Comparison of ENCODE assay signal across 8 mouse cellular contexts in genomic region chr16:32202681-32203080, GRCm38 (mm10). TPM values are rescaled to one million over a fixed set of nuclear protein-coding genes. Genes with fewer than 3 reads are reported as not detected.
DNase-seq lines count a peak whose midpoint lies in the region; ATAC-seq and TF ChIP-seq lines count a peak whose summit lies in the region.

No protein-coding gene starts in this region.

- WGBS in forebrain, embryonic 10.5 days, result 83% methylated on average over 6 of the region's 6 CpGs
- 83% methylated on average over 6 of the region's 6 CpGs for WGBS in forebrain, embryonic 12.5 days
- 78% methylated on average over 6 of the region's 6 CpGs for whole genome bisulfite sequencing in embryonic facial prominence, embryonic 10.5 days
- 76% methylated on average over 6 of the region's 6 CpGs for WGBS in kidney, postnatal 0 days
- 39% methylated on average over 6 of the region's 6 CpGs for WGBS in liver, postnatal 0 days (ENCODE audit: insufficient replicate concordance)
- WGBS in neural tube, embryonic 15.5 days, result 79% methylated on average over 6 of the region's 6 CpGs

- no peaks in the 10 kb centered on the region for H3K27me3 ChIP-seq in forebrain, embryonic 10.5 days (ENCODE audit: poor library complexity, severe bottlenecking)
- H3K27me3 ChIP-seq in forebrain, embryonic 12.5 days, result no peaks in the 10 kb centered on the region
- no peaks in the 10 kb centered on the region for H3K27me3 ChIP-seq in embryonic facial prominence, embryonic 10.5 days (replicated peaks; ENCODE audit: low read depth, poor library complexity, severe bottlenecking)
- H3K27me3 ChIP-seq in kidney, postnatal 0 days (ENCODE audit: insufficient read depth, low read length), result no peaks in the 10 kb centered on the region
- no peaks in the 10 kb centered on the region for H3K27me3 ChIP-seq in liver, postnatal 0 days (ENCODE audit: insufficient read depth, low read length)
- 0 out of 2 replicates have a peak, but pooled peaks cover 3% of the 10 kb centered on the region for H3K27me3 ChIP-seq in neural tube, embryonic 15.5 days (replicated peaks)

- TF ChIP-seq EP300 in liver, postnatal 0 days (IDR thresholded peaks at IDR 0.05; ENCODE audit: low read depth), result no peak

- H3K4me2 ChIP-seq in forebrain, embryonic 12.5 days, result no peak overlapping the region
- H3K4me2 ChIP-seq in kidney, postnatal 0 days (ENCODE audit: low read length), result no peak overlapping the region
- H3K4me2 ChIP-seq in liver, postnatal 0 days (ENCODE audit: low read depth, low read length), result no peak overlapping the region
- no peak overlapping the region for H3K4me2 ChIP-seq in neural tube, embryonic 15.5 days

- TF ChIP-seq CTCF in kidney, postnatal 0 days (IDR thresholded peaks at IDR 0.05; ENCODE audit: low read depth), result peak; percentile 54
- TF ChIP-seq CTCF in liver, postnatal 0 days (IDR thresholded peaks at IDR 0.05; ENCODE audit: low read depth), result peak; percentile 92

- H3K4me1 ChIP-seq in forebrain, embryonic 10.5 days, result peaks cover 14% of the 10 kb centered on the region
- H3K4me1 ChIP-seq in forebrain, embryonic 12.5 days, result peaks cover 5% of the 10 kb centered on the region
- peaks cover 14% of the 10 kb centered on the region for H3K4me1 ChIP-seq in embryonic facial prominence, embryonic 10.5 days
- peaks cover 3% of the 10 kb centered on the region; the same call in 1 of the 2 replicates for H3K4me1 ChIP-seq in kidney, postnatal 0 days (replicated peaks; ENCODE audit: insufficient read depth, low read length)
- H3K4me1 ChIP-seq in liver, postnatal 0 days (ENCODE audit: insufficient read depth), result 0 out of 2 replicates have a peak, but pooled peaks cover 6% of the 10 kb centered on the region
- H3K4me1 ChIP-seq in neural tube, embryonic 15.5 days, result no peaks in the 10 kb centered on the region

- no peak for ATAC-seq in forebrain, embryonic 12.5 days (ENCODE audit: low FRiP score)
- ATAC-seq in kidney, postnatal 0 days (replicated peaks; ENCODE audit: low FRiP score, low read depth), result no peak
- ATAC-seq in liver, postnatal 0 days, result peak; percentile 77
- ATAC-seq in neural tube, embryonic 15.5 days (ENCODE audit: low FRiP score), result no peak

- no peak overlapping the region for H3K9ac ChIP-seq in forebrain, embryonic 12.5 days
- H3K9ac ChIP-seq in kidney, postnatal 0 days (ENCODE audit: low read depth, low read length), result no peak overlapping the region
- no peak overlapping the region for H3K9ac ChIP-seq in liver, postnatal 0 days (replicated peaks)
- no peak overlapping the region for H3K9ac ChIP-seq in neural tube, embryonic 15.5 days (replicated peaks)

- H3K36me3 ChIP-seq in forebrain, embryonic 10.5 days (replicated peaks), result no peaks in the 10 kb centered on the region
- H3K36me3 ChIP-seq in forebrain, embryonic 12.5 days (replicated peaks), result no peaks in the 10 kb centered on the region
- no peaks in the 10 kb centered on the region for H3K36me3 ChIP-seq in embryonic facial prominence, embryonic 10.5 days (replicated peaks)
- no peaks in the 10 kb centered on the region for H3K36me3 ChIP-seq in kidney, postnatal 0 days (ENCODE audit: insufficient read depth, low read length)
- H3K36me3 ChIP-seq in liver, postnatal 0 days (replicated peaks; ENCODE audit: insufficient read depth, low read length), result no peaks in the 10 kb centered on the region
- no peaks in the 10 kb centered on the region for H3K36me3 ChIP-seq in neural tube, embryonic 15.5 days

- no peak overlapping the region for H3K27ac ChIP-seq in forebrain, embryonic 10.5 days
- no peak overlapping the region for H3K27ac ChIP-seq in forebrain, embryonic 12.5 days
- no peak overlapping the region for H3K27ac ChIP-seq in embryonic facial prominence, embryonic 10.5 days (replicated peaks)
- H3K27ac ChIP-seq in kidney, postnatal 0 days, result no peak overlapping the region
- peak overlapping the region; percentile 5; the same call in 1 of the 2 replicates for H3K27ac ChIP-seq in liver, postnatal 0 days (ENCODE audit: low read depth)
- no peak overlapping the region for H3K27ac ChIP-seq in neural tube, embryonic 15.5 days (replicated peaks)

- no peak overlapping the region for H3K4me3 ChIP-seq in forebrain, embryonic 10.5 days
- H3K4me3 ChIP-seq in forebrain, embryonic 12.5 days (replicated peaks), result no peak overlapping the region
- H3K4me3 ChIP-seq in embryonic facial prominence, embryonic 10.5 days, result no peak overlapping the region
- no peak overlapping the region for H3K4me3 ChIP-seq in kidney, postnatal 0 days (replicated peaks; ENCODE audit: low read depth, low read length)
- H3K4me3 ChIP-seq in liver, postnatal 0 days (ENCODE audit: low read depth, low read length), result no peak overlapping the region
- H3K4me3 ChIP-seq in neural tube, embryonic 15.5 days (replicated peaks), result no peak overlapping the region

- DNase-seq in forebrain, embryonic 10.5 days (ENCODE audit: extremely low spot score, low spot score), result peak; percentile 18
- DNase-seq in WW6 (ENCODE audit: low read depth, low spot score), result peak; percentile 43
- peak; percentile 30 for DNase-seq in embryonic facial prominence, embryonic 10.5 days (ENCODE audit: low spot score)
- peak; percentile 3 for DNase-seq in kidney, postnatal 0 days (ENCODE audit: low spot score)
- DNase-seq in liver, postnatal 0 days, result peak; percentile 89
- DNase-seq in spleen, adult 12 weeks (ENCODE audit: low spot score), result peak; percentile 82

- peaks cover 6% of the 10 kb centered on the region; the same call in 1 of the 2 replicates for H3K9me3 ChIP-seq in forebrain, embryonic 10.5 days
- H3K9me3 ChIP-seq in forebrain, embryonic 12.5 days, result no peaks in the 10 kb centered on the region
- 0 out of 2 replicates have a peak, but pooled peaks cover 7% of the 10 kb centered on the region for H3K9me3 ChIP-seq in embryonic facial prominence, embryonic 10.5 days
- H3K9me3 ChIP-seq in kidney, postnatal 0 days (replicated peaks; ENCODE audit: low read length), result no peaks in the 10 kb centered on the region
- H3K9me3 ChIP-seq in liver, postnatal 0 days (ENCODE audit: low read length), result no peaks in the 10 kb centered on the region
- H3K9me3 ChIP-seq in neural tube, embryonic 15.5 days (replicated peaks), result no peaks in the 10 kb centered on the region

RNA-seq across cellular contexts. Expression of gene Bex6, which starts 23.1 kb away (rescaled TPM):
- 0.62 TPM in 1 of 2 replicates, not detected in the other for polyA plus RNA-seq in forebrain, embryonic 10.5 days (2016; fragmentation: Nextera tagmentation; extraction: Ambion mirVana)
- polyA plus RNA-seq in forebrain, embryonic 12.5 days (2016; fragmentation: Nextera tagmentation; extraction: Ambion mirVana), result not detected in 2 replicates
- not detected in 2 replicates for polyA plus RNA-seq in embryonic facial prominence, embryonic 10.5 days (2016; fragmentation: Nextera tagmentation; extraction: Ambion mirVana)
- not detected in 2 replicates for polyA plus RNA-seq in kidney, postnatal 0 days (2015; fragmentation: Nextera tagmentation; extraction: Ambion mirVana)
- polyA plus RNA-seq in liver, postnatal 0 days (2015; fragmentation: Nextera tagmentation; extraction: Ambion mirVana), result 0.94 and 1.2 TPM in 2 replicates
- 1.6 TPM in 1 of 2 replicates, not detected in the other for polyA plus RNA-seq in neural tube, embryonic 15.5 days (2015; fragmentation: Nextera tagmentation; extraction: Ambion mirVana)

RNA-seq across cellular contexts. Expression of gene Nrros, which starts 37.3 kb away (rescaled TPM):
- 7.3 and 9.3 TPM in 2 replicates for polyA plus RNA-seq in forebrain, embryonic 10.5 days (2016; fragmentation: Nextera tagmentation; extraction: Ambion mirVana)
- 6.8 and 7.4 TPM in 2 replicates for polyA plus RNA-seq in forebrain, embryonic 12.5 days (2016; fragmentation: Nextera tagmentation; extraction: Ambion mirVana)
- 7.3 and 8.1 TPM in 2 replicates for polyA plus RNA-seq in embryonic facial prominence, embryonic 10.5 days (2016; fragmentation: Nextera tagmentation; extraction: Ambion mirVana)
- 13.9 and 15.3 TPM in 2 replicates for polyA plus RNA-seq in kidney, postnatal 0 days (2015; fragmentation: Nextera tagmentation; extraction: Ambion mirVana)
- polyA plus RNA-seq in liver, postnatal 0 days (2015; fragmentation: Nextera tagmentation; extraction: Ambion mirVana), result 18.5 and 20.5 TPM in 2 replicates
- 6.6 and 22.3 TPM in 2 replicates for polyA plus RNA-seq in neural tube, embryonic 15.5 days (2015; fragmentation: Nextera tagmentation; extraction: Ambion mirVana)

RNA-seq across cellular contexts. Expression of gene Fbxo45, which starts 44.3 kb away (rescaled TPM):
- 8.3 and 9.8 TPM in 2 replicates for polyA plus RNA-seq in forebrain, embryonic 10.5 days (2016; fragmentation: Nextera tagmentation; extraction: Ambion mirVana)
- 14.3 and 25.8 TPM in 2 replicates for polyA plus RNA-seq in forebrain, embryonic 12.5 days (2016; fragmentation: Nextera tagmentation; extraction: Ambion mirVana)
- 13.8 and 15.4 TPM in 2 replicates for polyA plus RNA-seq in embryonic facial prominence, embryonic 10.5 days (2016; fragmentation: Nextera tagmentation; extraction: Ambion mirVana)
- 7.1 and 8.1 TPM in 2 replicates for polyA plus RNA-seq in kidney, postnatal 0 days (2015; fragmentation: Nextera tagmentation; extraction: Ambion mirVana)
- polyA plus RNA-seq in liver, postnatal 0 days (2015; fragmentation: Nextera tagmentation; extraction: Ambion mirVana), result 3.1 and 3.4 TPM in 2 replicates
- 13.8 and 17.9 TPM in 2 replicates for polyA plus RNA-seq in neural tube, embryonic 15.5 days (2015; fragmentation: Nextera tagmentation; extraction: Ambion mirVana)

RNA-seq across cellular contexts. Expression of gene Wdr53, which starts 44.3 kb away (rescaled TPM):
- 18.0 and 19.9 TPM in 2 replicates for polyA plus RNA-seq in forebrain, embryonic 10.5 days (2016; fragmentation: Nextera tagmentation; extraction: Ambion mirVana)
- 16.8 and 17.8 TPM in 2 replicates for polyA plus RNA-seq in forebrain, embryonic 12.5 days (2016; fragmentation: Nextera tagmentation; extraction: Ambion mirVana)
- polyA plus RNA-seq in embryonic facial prominence, embryonic 10.5 days (2016; fragmentation: Nextera tagmentation; extraction: Ambion mirVana), result 19.0 and 19.4 TPM in 2 replicates
- 18.6 and 20.2 TPM in 2 replicates for polyA plus RNA-seq in kidney, postnatal 0 days (2015; fragmentation: Nextera tagmentation; extraction: Ambion mirVana)
- 10.7 and 10.8 TPM in 2 replicates for polyA plus RNA-seq in liver, postnatal 0 days (2015; fragmentation: Nextera tagmentation; extraction: Ambion mirVana)
- 13.6 and 14.8 TPM in 2 replicates for polyA plus RNA-seq in neural tube, embryonic 15.5 days (2015; fragmentation: Nextera tagmentation; extraction: Ambion mirVana)

Comparison
In these comparisons a context has a peak if more than half of its experiments do, and no peak if none do; other contexts are left out.
1. DNase-seq: peak in every context shown above with its lines; median percentile 89 in liver, postnatal 0 days; 82 in spleen, adult 12 weeks; 43 in WW6; 30 in embryonic facial prominence, embryonic 10.5 days; 18 in forebrain, embryonic 10.5 days; 3 in kidney, postnatal 0 days.